Mouse (Mus musculus) common myeloid progenitor, adult 5-6 weeks (primary cell): Measurements from ENCODE around the gene 5730455P16Rik. TPM values are rescaled to one million over a fixed set of nuclear protein-coding genes. Genes with fewer than 3 reads are reported as not detected.
A peak's percentile ranks its signal among the peaks of the same experiment; 100 is the strongest.
"Not testable (repeated sequence)": the region's sequence is repeated elsewhere in the genome, so short reads cannot be mapped to it uniquely, and the experiment has no call there.

Experiments used
- ATAC-seq: replicated peaks from 2 replicates; pipeline ENCODE4 v1.8.0; 2016; ENCODE audit warnings: low read depth, mild to moderate bottlenecking, moderate TSS enrichment, inconsistent platforms; ENCODE audit not compliant: poor library complexity, severe bottlenecking
- total RNA-seq: library from RNA; stranded (forward); fragments of 200-1000, 187-1606 nt; gene quantifications from 2 replicates; pipeline ENCODE4 v1.2.3, GENCODE M21; 2017

5730455P16Rik gene
- total RNA-seq = 11.3 and 14.2 TPM in 2 replicates

DNA sequence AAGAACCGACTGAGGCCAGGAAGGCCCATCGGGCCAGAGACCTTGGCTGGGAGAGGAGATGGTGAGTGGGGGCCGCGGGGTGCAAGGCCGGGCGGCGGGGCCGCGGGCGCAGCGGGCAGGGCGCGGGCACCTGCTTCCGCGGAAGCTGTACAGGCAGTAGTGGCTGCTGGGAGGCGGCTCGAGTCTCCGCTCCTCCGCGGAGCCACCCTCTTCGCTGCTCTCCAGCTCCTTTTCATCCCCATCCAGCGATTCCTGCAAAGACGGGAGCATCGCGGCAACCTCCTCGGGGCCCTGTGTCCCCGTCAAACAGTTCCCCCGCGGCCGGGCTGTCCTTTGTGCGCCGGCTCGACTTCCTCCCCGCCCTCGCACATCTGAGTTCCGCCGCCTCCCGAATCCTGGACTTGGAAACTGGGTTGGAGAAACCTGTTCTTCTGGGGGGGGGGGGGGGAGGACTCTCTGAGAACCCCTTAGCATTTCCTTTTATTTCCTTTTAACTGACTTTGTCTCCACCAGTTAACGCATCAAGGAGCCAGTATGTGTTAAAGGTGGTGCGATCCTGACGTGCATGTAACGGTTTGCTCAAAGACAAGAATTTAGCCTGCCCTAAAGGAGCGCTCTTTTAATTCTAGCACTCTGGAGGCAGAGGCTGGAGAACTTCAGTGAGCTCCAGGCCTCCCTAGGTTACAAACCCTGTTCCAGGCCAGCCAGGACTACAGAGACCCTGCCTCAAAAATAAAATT, at the start of gene 5730455P16Rik:
5730455P16Rik (minus strand) TSS at position 323 of the 740 bp plus-strand sequence.
- ATAC-seq = peak; percentile 75

DNA sequence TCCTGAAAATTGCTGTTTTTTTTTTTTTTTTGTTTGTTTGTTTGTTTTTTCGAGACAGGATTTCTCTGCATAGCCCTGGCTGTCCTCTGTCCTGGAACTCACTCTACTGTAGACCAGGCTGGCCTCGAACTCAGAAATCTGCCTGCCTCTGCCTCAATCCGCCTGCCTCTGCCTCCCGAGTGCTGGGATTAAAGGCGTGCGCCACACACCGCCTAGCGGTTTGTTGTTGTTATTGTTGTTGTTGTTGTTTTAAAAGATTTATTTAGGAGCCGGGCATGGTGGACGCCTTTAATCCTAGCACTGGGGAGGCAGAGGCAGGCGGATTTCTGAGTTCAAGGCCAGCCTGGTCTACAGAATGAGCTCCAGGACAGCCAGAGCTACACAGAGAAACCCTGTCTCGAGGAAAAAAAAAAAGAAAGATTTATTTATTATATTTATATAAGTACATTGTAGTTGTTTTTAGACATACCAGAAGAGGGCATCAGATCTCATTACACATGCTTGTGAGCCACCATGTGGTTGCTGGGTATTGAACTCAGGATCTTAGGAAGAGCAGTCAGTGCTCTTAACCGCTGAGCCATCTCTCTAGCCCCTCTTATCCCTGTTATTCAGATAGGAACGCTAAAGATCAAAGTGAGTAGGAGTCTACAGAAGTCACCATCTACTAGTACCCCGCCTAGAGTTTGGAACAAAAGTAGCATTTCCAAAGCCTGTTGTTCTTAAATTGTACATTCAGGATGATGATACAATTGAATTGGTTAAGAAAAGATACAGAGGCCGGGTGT, 48.4 kb upstream of the 5730455P16Rik start:
- not testable (repeated sequence) for ATAC-seq

DNA sequence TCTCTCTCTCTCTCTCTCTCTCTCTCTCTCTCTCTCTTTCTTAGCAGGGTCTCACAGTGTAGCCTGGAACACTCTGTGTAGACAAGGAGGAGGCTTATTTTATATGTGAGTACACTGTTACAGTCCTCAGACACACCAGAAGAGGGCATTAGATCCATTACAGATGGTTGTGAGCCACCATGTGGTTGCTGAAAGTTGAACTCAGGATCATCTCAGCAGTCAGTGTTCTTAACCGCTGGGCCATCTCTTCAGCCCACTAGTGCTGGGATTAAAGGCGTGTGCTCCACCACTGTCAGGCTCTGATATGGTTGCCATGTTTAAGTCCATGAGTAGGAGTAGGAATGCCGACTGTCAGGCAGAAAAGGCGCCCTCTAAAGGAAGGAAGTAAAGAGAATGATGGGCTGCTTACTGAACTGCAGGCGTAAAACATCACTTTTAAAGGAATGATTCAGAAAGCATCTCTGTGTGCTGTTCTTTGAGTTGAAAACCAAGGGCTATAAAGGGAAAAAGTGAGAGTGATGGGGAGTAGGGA, 47.5 kb upstream of the 5730455P16Rik start:
- no peak for ATAC-seq

DNA sequence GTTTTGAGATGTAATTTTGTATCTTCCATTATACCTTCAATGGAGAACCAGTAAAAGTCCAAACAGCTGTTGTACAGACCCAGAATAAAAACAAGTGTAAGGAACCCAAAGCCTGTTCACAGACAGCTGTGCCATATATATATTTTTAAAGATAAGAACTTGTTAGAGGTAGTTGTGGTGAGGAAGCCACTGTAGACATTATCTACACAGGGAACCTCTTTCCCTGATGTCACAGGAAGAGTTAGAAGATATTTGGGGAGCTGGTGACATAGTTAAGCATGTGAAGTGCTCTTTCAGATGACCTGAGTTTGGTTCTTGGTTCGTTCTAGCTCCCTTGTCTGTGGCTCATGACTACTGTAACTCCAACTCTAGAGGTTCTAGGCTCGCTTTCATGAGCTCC, 46.9 kb upstream of the 5730455P16Rik start:
- no peak for ATAC-seq

- ATAC-seq = no peak
These were observed 43.7 kb upstream of the 5730455P16Rik start for GRCm38 (mm10) chr11:80421421-80422047.

- no peak for ATAC-seq
These were observed 42.6 kb upstream of the 5730455P16Rik start for GRCm38 (mm10) chr11:80420202-80420984.

DNA sequence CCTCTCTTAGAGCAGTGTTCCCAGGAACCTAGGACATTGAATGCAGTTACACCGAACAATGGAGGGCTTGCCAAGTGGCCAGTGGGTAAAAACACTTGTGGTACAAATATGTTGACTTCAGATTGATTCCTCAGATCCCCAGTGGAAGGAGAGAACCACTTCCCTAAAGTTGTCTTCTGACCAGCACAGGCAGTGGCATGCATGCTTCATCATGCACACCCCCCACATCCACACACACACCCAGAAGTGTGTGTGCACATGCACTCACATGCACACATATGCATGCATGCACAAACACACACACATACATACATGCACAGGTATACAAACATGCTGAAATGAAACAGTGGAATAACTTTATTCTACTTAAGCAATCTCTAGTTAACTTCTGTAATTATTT, 41.9 kb upstream of the 5730455P16Rik start:
- no peak for ATAC-seq

DNA sequence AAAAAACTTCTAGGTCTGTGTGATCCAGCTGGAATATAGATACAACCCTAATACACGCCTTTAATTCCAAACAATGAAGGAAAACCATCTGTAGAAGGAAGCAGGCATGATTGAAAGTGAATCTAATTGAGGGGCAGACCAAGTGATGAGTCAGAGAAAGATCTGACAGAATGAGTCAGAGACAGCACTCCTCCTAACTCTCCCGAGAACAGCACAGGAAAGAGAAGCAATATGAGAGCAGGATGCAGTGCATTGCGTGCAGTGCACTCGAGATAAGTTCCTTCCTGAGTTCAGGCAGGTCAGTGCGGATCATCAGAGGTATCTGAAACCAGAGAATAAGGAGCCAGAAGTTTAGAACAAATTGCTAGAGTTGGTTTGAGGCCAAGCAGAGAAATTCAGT, 39.3 kb upstream of the 5730455P16Rik start:
- ATAC-seq = no peak

- no peak for ATAC-seq
These were observed 32.5 kb upstream of the 5730455P16Rik start for GRCm38 (mm10) chr11:80410377-80410776.

- not testable (repeated sequence) for ATAC-seq
These were observed 30.0 kb upstream of the 5730455P16Rik start for GRCm38 (mm10) chr11:80407878-80408277.

DNA sequence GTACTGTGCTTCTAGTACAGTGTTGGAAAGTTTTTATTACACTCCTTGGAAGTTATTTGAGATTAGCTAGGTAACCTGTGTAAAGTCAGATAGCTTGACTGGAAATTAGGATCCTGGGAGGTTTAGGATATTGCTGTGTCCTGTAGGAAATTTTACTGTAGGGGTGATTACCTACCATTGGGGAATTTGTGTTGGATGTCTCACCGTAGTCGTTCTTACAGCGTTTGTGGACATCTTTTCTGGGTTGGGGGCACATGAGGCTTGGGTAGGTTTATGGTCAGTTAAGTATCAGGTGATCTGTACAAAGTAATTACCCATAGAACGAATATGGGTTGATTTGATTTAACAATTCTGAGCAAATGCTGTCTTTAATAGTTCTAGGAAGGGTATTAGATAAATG, 18.8 kb upstream of the 5730455P16Rik start:
- no peak for ATAC-seq

GRCm38 (mm10) chr11:80395930-80396329, 18.1 kb upstream of the 5730455P16Rik start:
- ATAC-seq = no peak

DNA sequence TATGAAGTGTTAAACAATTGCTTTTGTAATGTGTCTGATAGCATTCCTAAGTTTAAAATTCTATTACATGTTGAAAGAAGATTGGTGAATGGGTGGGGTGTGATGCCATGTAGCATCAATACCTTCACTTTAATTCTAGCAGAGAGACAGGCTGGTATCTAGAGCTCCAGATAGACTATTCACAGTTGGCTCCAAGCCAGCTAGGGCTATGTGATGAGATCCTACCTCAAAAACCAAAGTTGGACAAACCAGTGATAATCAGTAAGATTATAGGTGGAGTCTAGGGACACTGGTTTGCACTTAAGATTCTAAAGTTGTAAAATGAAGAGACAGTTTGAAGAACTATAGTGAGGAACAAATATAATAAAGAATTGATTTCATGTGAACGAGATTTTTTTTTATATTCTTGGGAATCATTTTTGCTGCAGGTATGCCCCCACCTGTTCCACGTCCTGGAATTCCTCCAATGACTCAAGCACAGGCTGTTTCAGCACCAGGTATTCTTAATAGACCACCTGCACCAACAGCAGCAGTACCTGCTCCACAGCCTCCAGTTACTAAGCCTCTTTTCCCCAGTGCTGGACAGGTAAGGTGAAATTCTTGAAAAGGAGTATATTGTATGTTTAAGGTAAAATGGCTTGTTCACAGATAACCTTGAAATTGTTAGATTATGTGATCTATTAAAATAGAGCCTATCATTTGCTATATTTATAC, 13.7 kb upstream of the 5730455P16Rik start:
- no peak for ATAC-seq

DNA sequence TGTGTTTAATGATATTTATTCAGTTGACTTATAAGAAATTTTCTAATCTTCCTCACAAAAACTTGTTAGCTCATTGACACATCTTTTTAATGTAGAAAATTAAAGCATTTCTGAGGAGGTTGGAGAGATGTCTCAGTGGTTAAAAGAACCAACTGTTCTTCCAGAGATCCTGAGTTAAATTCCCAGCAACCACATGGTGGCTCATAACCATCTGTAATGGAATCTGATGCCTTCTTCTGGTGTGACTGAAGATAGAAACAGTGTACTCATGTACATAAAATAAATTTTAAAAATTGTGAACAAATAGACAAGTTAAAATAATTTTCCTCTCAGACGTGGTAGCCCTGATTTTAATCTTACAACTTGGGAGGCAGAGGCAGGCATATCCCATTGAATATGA, 12.1 kb upstream of the 5730455P16Rik start:
- no peak for ATAC-seq

GRCm38 (mm10) chr11:80386790-80387189, 9.0 kb upstream of the 5730455P16Rik start:
- no peak for ATAC-seq

DNA sequence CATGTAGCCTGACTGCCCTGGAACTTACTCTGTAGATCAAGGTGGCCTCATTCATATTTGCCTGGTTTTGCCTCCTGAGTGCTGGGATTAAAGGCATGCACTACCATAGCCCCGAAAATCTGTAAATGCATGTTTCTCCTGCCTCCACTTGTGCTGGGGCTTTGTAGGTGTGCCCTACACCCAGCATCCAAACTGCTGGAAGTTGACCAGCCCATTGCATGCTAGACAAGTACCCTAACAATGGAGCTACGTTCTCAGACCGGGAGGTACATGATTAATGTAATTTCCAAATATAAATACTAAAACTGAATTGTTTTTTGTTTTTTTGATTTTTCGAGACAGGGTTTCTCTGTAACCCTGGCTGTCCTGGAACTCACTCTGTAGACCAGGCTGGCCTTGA, 7.2 kb upstream of the 5730455P16Rik start:
- ATAC-seq = no peak

DNA sequence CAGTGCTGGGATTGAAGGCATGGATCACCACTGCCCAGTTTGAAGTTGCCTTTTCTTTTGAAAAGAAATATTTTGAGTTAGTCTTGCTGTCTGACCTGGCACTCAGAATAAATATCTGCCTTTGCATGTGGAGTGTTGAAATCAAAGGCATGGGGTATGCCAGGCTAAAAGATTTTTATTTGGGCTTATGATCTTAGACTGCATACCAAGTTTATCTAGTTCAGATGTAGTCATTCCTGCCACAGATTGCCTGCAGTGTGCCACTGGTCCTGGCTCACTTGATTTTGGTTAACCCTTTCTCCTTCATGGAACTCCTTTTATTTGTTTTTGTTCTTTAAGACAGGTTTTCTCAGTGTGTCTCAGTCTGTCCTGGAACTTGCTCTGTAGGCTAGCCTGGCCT, 6.6 kb upstream of the 5730455P16Rik start:
- no peak for ATAC-seq

GRCm38 (mm10) chr11:80383626-80384046, 5.8 kb upstream of the 5730455P16Rik start:
- ATAC-seq = peak; percentile 36

DNA sequence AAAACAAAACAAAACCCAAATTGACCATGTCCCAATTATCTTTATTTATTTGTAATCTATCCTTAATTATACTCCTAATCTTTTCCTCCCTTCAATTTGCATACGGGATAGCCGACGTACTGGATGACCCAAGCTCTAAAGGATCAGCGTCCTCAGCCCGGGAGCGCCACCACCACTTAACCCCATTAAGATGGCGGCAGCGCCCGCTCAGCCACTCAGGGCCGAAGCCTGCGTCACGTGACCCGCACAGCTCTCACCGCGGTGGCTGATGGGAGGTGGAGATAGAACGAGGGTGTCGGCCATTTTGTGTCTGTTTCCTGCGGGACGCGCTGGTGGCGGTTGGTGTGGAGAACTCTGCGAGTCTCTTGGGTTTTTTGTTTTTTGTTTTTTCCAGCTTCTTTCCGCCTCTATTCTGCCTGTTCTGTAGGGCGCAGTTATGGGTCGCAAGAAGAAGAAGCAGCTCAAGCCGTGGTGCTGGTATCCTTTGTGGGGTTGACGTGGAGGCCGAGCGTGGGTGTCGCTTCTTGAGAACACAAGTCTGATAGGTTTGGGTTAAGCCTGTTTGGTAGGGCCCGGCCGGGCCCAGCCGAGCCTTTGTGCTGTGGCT, 5.3 kb upstream of the 5730455P16Rik start, which contains the start of gene Zfp207:
Zfp207 (plus strand) TSS at position 261 of the 607 bp plus-strand sequence.
- ATAC-seq = peak; percentile 94
